Mouse (Mus musculus) myocyte (in vitro differentiated cells): ENCODE results near the gene Ssna1. TPM values are rescaled to one million over a fixed set of nuclear protein-coding genes. Genes with fewer than 3 reads are reported as not detected.

Experiments
- H3K27me3 ChIP-seq: one replicate; pipeline ENCODE4 v1.6.1; 2011; ENCODE audit not compliant: control insufficient read depth, insufficient read depth, insufficient read length
- H3K36me3 ChIP-seq: one replicate; pipeline ENCODE4 v1.6.1; 2011; ENCODE audit not compliant: control insufficient read depth, insufficient read depth
- H3K4me2 ChIP-seq: one replicate; pipeline ENCODE4 v1.6.1; 2011; ENCODE audit warnings: low read depth, control low read depth
- H3K4me3 ChIP-seq: one replicate; pipeline ENCODE4 v1.5.1; 2011; ENCODE audit warnings: mild to moderate bottlenecking, control low read depth, moderate library complexity
- H3K79me2 ChIP-seq: one replicate; pipeline ENCODE4 v1.6.1; 2011; ENCODE audit not compliant: control insufficient read depth, insufficient read depth
- H3ac ChIP-seq: one replicate; pipeline ENCODE4 v1.6.1; 2011; ENCODE audit not compliant: control insufficient read depth, insufficient read length
- E2F4 ChIP-seq: IDR thresholded peaks from one replicate; pipeline ENCODE4 v1.6.1; 2011; ENCODE audit warnings: mild to moderate bottlenecking, control low read depth, moderate library complexity; ENCODE audit not compliant: insufficient read depth
- MYOD1 ChIP-seq, 3 experiments: IDR thresholded peaks; one replicate each; pipeline ENCODE4 v1.6.1; 2011; ENCODE audit warnings: control low read depth in 2 of 3, low read depth in 2 of 3, mild to moderate bottlenecking in 2 of 3, moderate library complexity in 1 of 3; ENCODE audit not compliant: insufficient read length in 2 of 3, control insufficient read depth in 1 of 3
- MYOG ChIP-seq, 3 experiments: IDR thresholded peaks; one replicate each; pipeline ENCODE4 v1.6.1; 2011; ENCODE audit warnings: control low read depth in 2 of 3, low read depth in 2 of 3, mild to moderate bottlenecking in 2 of 3; ENCODE audit not compliant: insufficient read length in 2 of 3, control insufficient read depth in 1 of 3, insufficient read depth in 1 of 3
- POLR2A ChIP-seq: IDR thresholded peaks from one replicate; pipeline ENCODE4 v1.6.1; 2011; ENCODE audit warnings: low read depth, mild to moderate bottlenecking, control low read depth, moderate library complexity; ENCODE audit not compliant: insufficient read length
- POLR2AphosphoS2 ChIP-seq: IDR thresholded peaks from one replicate; pipeline ENCODE4 v1.6.1; 2011; ENCODE audit warnings: low read depth, control low read depth; ENCODE audit not compliant: insufficient read length
- REST ChIP-seq: IDR thresholded peaks from one replicate; pipeline ENCODE4 v1.6.1; 2011; ENCODE audit warnings: mild to moderate bottlenecking, control low read depth, moderate library complexity; ENCODE audit not compliant: insufficient read depth, insufficient read length
- SRF ChIP-seq: IDR thresholded peaks from one replicate; pipeline ENCODE4 v1.6.1; 2011; ENCODE audit warnings: low read depth; ENCODE audit not compliant: control insufficient read depth, insufficient read length
- TCF12 ChIP-seq: IDR thresholded peaks from one replicate; pipeline ENCODE4 v1.6.1; 2011; ENCODE audit warnings: mild to moderate bottlenecking, control low read depth; ENCODE audit not compliant: poor library complexity, insufficient read depth, severe bottlenecking
- TCF3 ChIP-seq: IDR thresholded peaks from one replicate; pipeline ENCODE4 v1.6.1; 2011; ENCODE audit warnings: low read depth, control low read depth; ENCODE audit not compliant: insufficient read length
- USF1 ChIP-seq: IDR thresholded peaks from one replicate; pipeline ENCODE4 v1.6.1; 2011; ENCODE audit warnings: low read depth, mild to moderate bottlenecking, control low read depth, moderate library complexity
- polyA plus RNA-seq: library from polyadenylated mRNA; unstranded; fragments of >200 nt; fragmentation: generic; extraction: Trizol; gene quantifications from one replicate; pipeline ENCODE4 v1.2.1, GENCODE M21; 2012; ENCODE audit warnings: missing spikeins

Gene Ssna1
- polyA plus RNA-seq, 1 experiment = 106 TPM

DNA sequence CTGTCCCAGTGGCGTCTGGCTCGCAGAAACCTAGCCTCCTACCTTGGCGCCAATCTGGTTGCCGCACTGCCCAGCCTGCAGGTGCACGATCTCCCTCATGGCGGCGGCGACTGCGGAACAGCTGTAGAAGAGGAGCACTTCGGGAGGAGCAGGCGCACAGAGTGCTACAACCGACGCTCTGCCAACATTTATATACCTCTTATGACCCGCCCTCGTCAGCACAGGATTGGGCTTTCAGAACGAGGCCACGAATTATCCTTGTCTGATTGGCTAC, 47.8 kb downstream of the Ssna1 start, which contains the start of gene Tubb4b:
Tubb4b (minus strand) TSS at position 211 of the 274 bp plus-strand sequence.
- H3K4me2 ChIP-seq = peak within 1 kb of the TSS; percentile 99
- H3K79me2 ChIP-seq = peaks cover 11% of the 10 kb centered on the region
- no peaks in the 10 kb centered on the region for H3K27me3 ChIP-seq
- H3K4me3 ChIP-seq = peak within 1 kb of the TSS; percentile 99
- H3ac ChIP-seq = peak within 1 kb of the TSS; percentile 59
- no peak for TF ChIP-seq E2F4
- TF ChIP-seq MYOD1 (IDR thresholded peaks at IDR 0.05; ENCODE audit: control insufficient read depth in 1 of 3, insufficient read length in 2 of 3, low read depth in 2 of 3) = peak in 2 of 3 experiments; percentile 45 to 68
- peak; percentile 31 for TF ChIP-seq TCF3
- peak in 2 of 3 experiments; percentile 25 to 71 for TF ChIP-seq MYOG (IDR thresholded peaks at IDR 0.05; ENCODE audit: control insufficient read depth in 1 of 3, insufficient read depth in 1 of 3, insufficient read length in 2 of 3, low read depth in 2 of 3)
- TF ChIP-seq TCF12 = no peak
- TF ChIP-seq REST = peak; percentile 51
- peak; percentile 96 for TF ChIP-seq POLR2AphosphoS2
- peak; percentile 89 for TF ChIP-seq POLR2A
- no peak for TF ChIP-seq USF1
- no peak for TF ChIP-seq SRF
- peaks cover 23% of the 10 kb centered on the region for H3K36me3 ChIP-seq

DNA sequence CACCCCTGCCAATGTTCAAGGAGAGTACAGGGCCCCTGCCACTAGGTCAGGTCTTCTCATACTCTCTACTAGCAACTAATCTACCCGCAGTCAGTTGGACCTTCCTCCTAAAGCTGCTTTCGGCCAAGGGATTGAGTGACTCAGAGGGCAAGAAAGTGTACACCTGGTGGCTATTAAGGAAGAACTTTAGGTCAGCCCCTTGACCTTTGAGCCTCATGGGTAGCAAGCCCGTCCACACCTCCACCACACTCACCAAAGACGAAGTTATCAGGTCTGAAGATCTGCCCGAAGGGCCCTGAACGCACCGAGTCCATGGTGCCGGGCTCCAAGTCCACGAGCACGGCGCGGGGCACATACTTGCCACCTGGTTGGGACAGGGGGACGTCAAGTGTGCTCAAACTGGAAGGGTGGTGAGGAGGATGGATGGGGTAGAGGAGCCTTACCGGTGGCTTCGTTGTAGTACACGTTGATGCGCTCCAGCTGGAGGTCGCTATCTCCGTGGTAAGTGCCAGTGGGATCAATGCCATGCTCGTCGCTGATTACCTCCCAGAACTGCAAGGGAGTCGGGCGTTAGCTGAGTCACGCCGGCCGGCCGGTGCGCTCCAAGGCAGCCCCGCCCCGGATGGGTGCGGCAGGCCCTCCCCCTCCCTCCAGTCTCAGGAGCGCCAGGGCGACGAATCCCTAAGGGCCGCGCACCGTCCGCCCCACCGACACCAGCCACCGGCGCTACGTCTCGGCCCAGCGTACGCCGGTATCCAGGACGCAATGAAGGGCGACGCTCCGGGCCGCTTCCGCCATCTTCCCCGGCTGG, 48.4 kb downstream of the Ssna1 start:
- Histone ChIP-seq H3K36me3 (peaks cover 23% of the 10 kb centered on the region), H3K79me2 (peaks cover 11% of the 10 kb centered on the region), H3K4me3 (peak overlapping the region; percentile 99), H3K4me2 (peak overlapping the region; percentile 99), H3ac (peak overlapping the region; percentile 59), H3K27me3 (no peaks in the 10 kb centered on the region)
- TF ChIP-seq POLR2AphosphoS2 (peak; percentile 22), USF1 (no peak)

- Histone ChIP-seq H3K4me2 (no peak overlapping the region), H3K36me3 (peaks cover 23% of the 10 kb centered on the region), H3ac (no peak overlapping the region), H3K79me2 (peaks cover 11% of the 10 kb centered on the region), H3K4me3 (no peak overlapping the region), H3K27me3 (no peaks in the 10 kb centered on the region)
- peak; percentile 37 for TF ChIP-seq POLR2A
- peak; percentile 86 for TF ChIP-seq POLR2AphosphoS2
- TF ChIP-seq TCF12 = no peak
These were observed 50.9 kb downstream of the Ssna1 start for GRCm38 (mm10) chr2:25221331-25221772.

Other genes with a start within 250 kb of the Ssna1 start
- gene Nsmf, start 218.1 kb downstream of the Ssna1 start, polyA plus RNA-seq = 33.7 TPM
- gene Entpd8, start 192.1 kb downstream of the Ssna1 start, polyA plus RNA-seq = not detected
- not detected for gene Noxa1, start 177.3 kb downstream of the Ssna1 start, polyA plus RNA-seq
- gene Nrarp, start 91.7 kb downstream of the Ssna1 start, polyA plus RNA-seq = 1.3 TPM
- gene Tor4a, start 75.6 kb downstream of the Ssna1 start, polyA plus RNA-seq = 9.2 TPM
- gene Nelfb, start 60.9 kb downstream of the Ssna1 start, polyA plus RNA-seq = 55.8 TPM
- gene Stpg3, start 57.8 kb downstream of the Ssna1 start, polyA plus RNA-seq = not detected
- gene Fam166a, start 53.7 kb downstream of the Ssna1 start, polyA plus RNA-seq = 0.48 TPM
- gene Tubb4b, start 47.7 kb downstream of the Ssna1 start, polyA plus RNA-seq = 359 TPM
- gene Slc34a3, start 38.1 kb downstream of the Ssna1 start, polyA plus RNA-seq = not detected
- not detected for gene Rnf224, start 35.7 kb downstream of the Ssna1 start, polyA plus RNA-seq
- gene Rnf208, start 30.2 kb downstream of the Ssna1 start, polyA plus RNA-seq = 0.59 TPM
- not detected for gene Cysrt1, start 30.0 kb downstream of the Ssna1 start, polyA plus RNA-seq
- gene AL732309.1, start 25.6 kb downstream of the Ssna1 start, polyA plus RNA-seq = 4.5 TPM
- 47.2 TPM for gene Tmem203, start 17.0 kb downstream of the Ssna1 start, polyA plus RNA-seq
- gene Tprn, start 9.8 kb downstream of the Ssna1 start, polyA plus RNA-seq = 5.5 TPM
- gene Anapc2, start within 50 bp of the Ssna1 start, polyA plus RNA-seq = 97.9 TPM
- 0.40 TPM for gene Tmem210, start 15.7 kb upstream of the Ssna1 start, polyA plus RNA-seq
- gene Lrrc26, start 17.5 kb upstream of the Ssna1 start, polyA plus RNA-seq = 1.6 TPM
- gene Grin1, start 46.7 kb upstream of the Ssna1 start, polyA plus RNA-seq = 0.12 TPM
- gene Man1b1, start 59.9 kb upstream of the Ssna1 start, polyA plus RNA-seq = 46.3 TPM
- gene Dpp7, start 83.9 kb upstream of the Ssna1 start, polyA plus RNA-seq = 43.0 TPM
- gene Uap1l1, start 93.2 kb upstream of the Ssna1 start, polyA plus RNA-seq = 68.3 TPM
- 10.4 TPM for gene Sapcd2, start 99.9 kb upstream of the Ssna1 start, polyA plus RNA-seq
- gene Entpd2, start 123.4 kb upstream of the Ssna1 start, polyA plus RNA-seq = 0.89 TPM
- gene Npdc1, start 126.9 kb upstream of the Ssna1 start, polyA plus RNA-seq = 114 TPM
- 0.08 TPM for gene Fut7, start 150.8 kb upstream of the Ssna1 start, polyA plus RNA-seq
- 9.8 TPM for gene Abca2, start 156.3 kb upstream of the Ssna1 start, polyA plus RNA-seq
- gene Clic3, start 184.4 kb upstream of the Ssna1 start, polyA plus RNA-seq = 13.5 TPM
- 64.3 TPM for gene Paxx, start 188.7 kb upstream of the Ssna1 start, polyA plus RNA-seq
- 9.8 TPM for gene Ptgds, start 197.6 kb upstream of the Ssna1 start, polyA plus RNA-seq
- not detected for gene Lcn12, start 221.5 kb upstream of the Ssna1 start, polyA plus RNA-seq
- 53.6 TPM for gene Fbxw5, start 228.3 kb upstream of the Ssna1 start, polyA plus RNA-seq
- 0.74 TPM for gene C8g, start 229.3 kb upstream of the Ssna1 start, polyA plus RNA-seq